Mouse (Mus musculus) mouse trophoblast stem cell (cell line): ENCODE data around the gene Rad51b.

Source experiments
- in situ Hi-C, 2 experiments: fragments of 300-500 bp; cut with MseI, MboI; formaldehyde crosslinking; loops; 2 replicates in 1 of 2; 3 replicates in 1 of 2; pipeline ENCODE4 v1.15.1; 2025

Rad51b gene

GRCm38 (mm10) chr12:79796260-79796659, 499.2 kb downstream of the Rad51b start:
- in situ Hi-C loops = no loop called here

GRCm38 (mm10) chr12:79796823-79797821, 500.0 kb downstream of the Rad51b start:
- in situ Hi-C loops = no loop called here

- in situ Hi-C loops = no loop called here
Measured at GRCm38 (mm10) chr12:79798488-79798887, 501.4 kb downstream of the Rad51b start.

- in situ Hi-C loops = no loop called here
Measured at GRCm38 (mm10) chr12:79799370-79799769, 502.3 kb downstream of the Rad51b start.

GRCm38 (mm10) chr12:79803670-79804069, 506.6 kb downstream of the Rad51b start:
- in situ Hi-C loops = no loop called here

- in situ Hi-C loops = no loop called here
Measured at GRCm38 (mm10) chr12:79804776-79805524, 507.9 kb downstream of the Rad51b start.

- in situ Hi-C loops = no loop called here
Measured at GRCm38 (mm10) chr12:79806990-79807389, 509.9 kb downstream of the Rad51b start.

- in situ Hi-C loops = no loop called here
Measured at GRCm38 (mm10) chr12:79807410-79807847, 510.3 kb downstream of the Rad51b start.

- in situ Hi-C loops = no loop called here
Measured at GRCm38 (mm10) chr12:79807938-79808401, 510.9 kb downstream of the Rad51b start.

- in situ Hi-C loops = no loop called here
Measured at GRCm38 (mm10) chr12:79808426-79809398, 511.6 kb downstream of the Rad51b start.

- in situ Hi-C loops = no loop called here
Measured at GRCm38 (mm10) chr12:79809518-79809917, 512.4 kb downstream of the Rad51b start.

GRCm38 (mm10) chr12:79812422-79812821, 515.3 kb downstream of the Rad51b start:
- in situ Hi-C loops = no loop called here

- in situ Hi-C loops = no loop called here
Measured at GRCm38 (mm10) chr12:79812838-79813563, 515.9 kb downstream of the Rad51b start.

- in situ Hi-C loops = no loop called here
Measured at GRCm38 (mm10) chr12:79813566-79814305, 516.7 kb downstream of the Rad51b start.

GRCm38 (mm10) chr12:79814312-79815091, 517.4 kb downstream of the Rad51b start:
- in situ Hi-C loops = no loop called here

GRCm38 (mm10) chr12:79816241-79816640, 519.2 kb downstream of the Rad51b start:
- in situ Hi-C loops = no loop called here

- in situ Hi-C loops = no loop called here
Measured at GRCm38 (mm10) chr12:79820228-79820958, 523.3 kb downstream of the Rad51b start.

- in situ Hi-C loops = no loop called here
Measured at GRCm38 (mm10) chr12:79821901-79822300, 524.8 kb downstream of the Rad51b start.
